Mouse (Mus musculus) kidney, adult 2 months (tissue): ENCODE data around the gene Zfp385a.

ENCODE experiments used
- CTCF ChIP-seq: fragments of 200-500 bp; conservative IDR thresholded peaks from 2 replicates; pipeline ENCODE4 v1.5.1; 2011; ENCODE audit warnings: low read depth, mild to moderate bottlenecking, control low read depth, low read length, moderate library complexity, mixed read lengths; ENCODE audit not compliant: insufficient read depth, insufficient read length
- POLR2A ChIP-seq: fragments of 200-500 bp; IDR thresholded peaks from one replicate; pipeline ENCODE4 v1.6.1; 2011; ENCODE audit warnings: low read depth, low read length, control low read depth

DNA sequence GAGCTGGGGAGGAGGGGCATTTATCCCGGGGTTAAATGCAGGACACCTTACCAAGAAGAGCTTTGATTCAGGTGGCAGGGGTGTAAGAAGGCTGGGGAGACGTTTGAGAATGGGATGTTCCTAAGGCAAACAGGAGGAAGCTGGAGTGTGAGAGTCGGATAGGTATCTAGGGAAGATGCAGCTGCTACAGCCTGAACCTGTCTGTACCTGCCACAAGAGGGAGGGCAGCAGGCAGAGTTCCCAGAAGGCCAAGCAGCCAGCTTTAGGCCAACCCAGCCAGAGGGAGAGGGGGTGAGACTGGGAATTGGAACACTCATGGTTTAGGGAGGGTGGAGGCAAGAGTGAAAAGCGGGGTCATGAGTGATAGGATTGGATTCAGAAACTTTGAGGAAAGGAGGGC, 893 bp upstream of the Zfp385a start:
- TF ChIP-seq POLR2A (no peak), CTCF (peak; percentile 21; the same call in 1 of the 2 replicates)
